Mouse (Mus musculus): ENCODE results near the gene Ints4.

GRCm38 (mm10) chr7:97446171-97446925 lies 34.4 kb upstream of the Ints4 start:
- TF ChIP-seq TAL1 (IDR thresholded peaks at IDR 0.05; ENCODE audit: low read length): no peak
- TF ChIP-seq GATA1 (IDR thresholded peaks at IDR 0.05; ENCODE audit: low read length): no peak

Data from erythroblast, embryonic 14.5 days (primary cell).